Mouse (Mus musculus): ENCODE measurements around the gene Adgra1.
A peak's percentile ranks its signal among the peaks of the same experiment; 100 is the strongest.

Adgra1 gene

DNA sequence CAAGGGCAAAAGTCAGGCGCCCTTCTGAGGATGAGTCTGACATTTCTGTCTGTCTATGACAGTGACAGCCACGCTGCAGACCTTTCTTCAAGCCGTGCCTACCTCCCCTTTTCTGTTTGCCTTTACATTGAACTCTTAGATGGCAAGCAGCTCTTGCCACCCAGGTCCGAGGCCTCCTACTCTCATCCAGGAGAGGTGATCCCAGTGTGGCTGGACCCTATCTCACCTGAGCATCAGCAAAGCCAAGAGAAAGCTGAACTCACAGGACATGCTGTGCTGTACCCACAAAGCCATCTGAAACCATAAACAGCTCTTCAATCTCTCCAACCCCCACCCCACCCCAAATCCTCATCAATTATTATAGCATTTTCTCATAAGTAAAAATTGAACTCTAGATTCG lies 16.7 kb downstream of the Adgra1 start:
- DNase-seq = no peak

DNA sequence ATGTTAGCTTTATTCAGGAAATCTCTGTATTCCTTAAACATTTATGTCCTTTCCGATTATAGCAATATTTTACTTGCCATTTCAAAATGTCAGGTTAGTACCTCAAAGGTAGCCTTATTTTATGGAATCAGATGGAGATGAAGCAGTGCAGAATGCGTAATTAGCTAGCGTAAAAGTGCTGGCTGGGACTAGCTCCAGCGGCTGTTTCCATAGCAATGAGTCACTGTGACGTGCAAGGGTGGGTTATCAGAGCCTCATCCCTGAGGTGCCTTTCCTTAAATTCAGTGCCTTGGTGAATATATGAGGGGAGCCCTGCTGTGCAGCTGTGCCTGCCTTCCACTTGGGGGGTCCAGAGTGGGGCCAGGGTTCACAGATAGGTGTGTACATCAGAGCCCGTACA lies 17.1 kb downstream of the Adgra1 start:
- no peak for DNase-seq

DNA sequence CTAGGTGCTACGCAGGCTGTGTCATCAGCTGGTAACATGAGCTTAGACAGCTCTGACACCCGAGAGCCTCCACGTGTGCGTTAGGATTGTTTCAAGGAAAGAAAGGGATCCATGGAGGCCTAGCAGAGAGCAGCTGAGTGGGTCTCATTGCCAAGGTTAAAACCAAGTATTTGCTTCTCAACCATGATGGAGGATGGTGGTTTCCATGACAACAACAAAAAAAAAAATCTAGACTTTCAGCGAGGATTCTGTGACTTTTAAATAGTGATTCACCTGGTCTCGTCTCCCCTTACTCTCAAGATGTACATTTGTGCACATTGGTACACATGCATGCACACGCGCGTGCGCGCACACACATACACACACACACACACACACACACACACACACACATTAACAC lies 21.3 kb downstream of the Adgra1 start:
- DNase-seq = no peak

DNA sequence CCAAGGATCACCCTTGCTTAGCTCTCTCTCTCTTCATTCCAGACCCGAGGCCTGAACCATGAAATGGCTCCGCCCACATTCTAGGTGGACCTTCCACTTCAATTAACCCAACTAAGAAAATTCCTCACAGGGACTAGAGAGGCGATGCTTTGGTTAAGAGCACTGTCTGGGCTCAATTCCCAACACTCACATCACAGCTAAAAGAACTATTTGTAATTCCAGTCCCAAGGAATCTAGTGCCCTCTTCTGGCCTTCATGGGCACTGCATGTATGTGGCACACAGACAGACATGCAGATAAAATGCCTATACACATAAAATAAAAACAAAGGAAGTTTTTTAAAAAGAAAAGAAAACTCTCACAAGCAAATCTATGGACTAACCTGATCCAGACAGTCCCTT lies 27.4 kb downstream of the Adgra1 start:
- peak; percentile 69 for DNase-seq

DNA sequence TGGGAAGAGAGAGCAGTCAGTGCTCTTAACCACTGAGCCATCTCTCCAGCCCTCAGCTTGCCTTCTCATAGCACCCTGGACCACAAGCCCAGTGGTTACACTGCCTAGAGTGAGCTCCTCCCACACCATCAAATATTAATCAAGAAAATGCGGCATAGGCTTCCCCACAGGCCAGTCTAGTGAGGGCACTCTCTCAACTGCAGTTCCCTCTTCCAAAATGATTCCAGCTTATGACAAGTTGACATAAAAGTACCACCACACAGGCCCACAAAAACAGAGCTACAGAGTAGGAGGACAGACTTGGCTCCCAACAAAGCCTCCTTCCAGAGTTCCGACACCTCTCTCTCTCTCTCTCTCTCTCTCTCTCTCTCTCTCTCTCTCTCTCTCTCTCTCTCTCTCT lies 29.1 kb downstream of the Adgra1 start:
- DNase-seq = no peak

DNA sequence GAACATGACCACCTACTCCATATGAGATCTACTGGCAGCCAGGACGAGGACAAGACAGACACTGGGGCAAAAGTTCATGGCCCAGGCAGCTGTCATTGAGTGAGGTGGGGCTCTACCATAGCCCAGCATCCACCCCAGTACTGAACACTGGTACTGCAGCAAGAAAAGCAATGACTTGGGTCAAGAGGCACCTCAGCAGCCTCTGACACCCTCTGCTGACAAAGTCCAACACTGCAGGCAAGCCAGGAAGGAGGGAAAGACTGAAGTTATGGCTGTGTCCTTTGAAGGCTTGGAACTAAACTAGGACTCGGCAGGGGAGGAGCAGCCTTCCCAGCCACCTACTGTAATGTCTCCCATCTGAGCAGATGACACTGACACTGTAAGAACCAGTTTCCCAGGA lies 30.3 kb downstream of the Adgra1 start:
- no peak for DNase-seq

DNA sequence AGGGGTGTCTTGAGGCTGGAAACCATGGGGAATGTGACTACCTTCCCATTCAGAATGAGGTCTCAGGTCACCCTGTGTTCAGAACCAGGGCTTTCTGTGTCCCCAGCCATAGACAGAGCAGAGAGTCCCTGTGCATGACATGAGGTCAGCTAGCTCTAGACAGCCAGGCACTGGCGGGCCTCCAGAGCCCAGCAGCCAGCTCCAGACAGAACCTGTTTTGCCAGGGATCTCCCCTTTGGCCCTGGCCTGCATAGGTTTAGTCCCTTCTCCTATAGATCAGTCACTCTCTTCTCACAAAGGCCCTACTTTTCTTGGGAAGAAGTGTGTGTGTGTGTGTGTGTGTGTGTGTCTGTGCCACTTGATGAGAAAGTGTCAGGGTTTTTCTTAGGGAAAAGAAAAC lies 30.9 kb downstream of the Adgra1 start:
- DNase-seq = no peak

DNA sequence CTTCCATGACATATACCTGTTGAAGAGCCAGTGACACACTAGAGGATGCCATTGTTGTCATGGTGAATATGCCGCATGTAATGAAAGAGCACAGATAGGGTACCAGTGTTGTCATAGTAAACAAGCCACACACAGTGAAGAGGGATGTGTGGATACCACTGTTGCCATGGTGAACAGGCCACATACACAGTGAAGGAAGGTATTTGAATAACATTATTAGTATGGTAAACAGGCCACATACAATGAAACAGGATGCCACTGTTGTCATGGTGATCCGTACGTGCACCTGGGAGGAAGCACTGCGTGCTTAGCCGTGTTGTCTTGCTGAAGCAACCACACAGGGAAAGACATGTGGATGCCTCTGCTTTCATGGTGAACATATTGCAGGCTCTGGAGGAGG lies 37.0 kb downstream of the Adgra1 start:
- DNase-seq = no peak

DNA sequence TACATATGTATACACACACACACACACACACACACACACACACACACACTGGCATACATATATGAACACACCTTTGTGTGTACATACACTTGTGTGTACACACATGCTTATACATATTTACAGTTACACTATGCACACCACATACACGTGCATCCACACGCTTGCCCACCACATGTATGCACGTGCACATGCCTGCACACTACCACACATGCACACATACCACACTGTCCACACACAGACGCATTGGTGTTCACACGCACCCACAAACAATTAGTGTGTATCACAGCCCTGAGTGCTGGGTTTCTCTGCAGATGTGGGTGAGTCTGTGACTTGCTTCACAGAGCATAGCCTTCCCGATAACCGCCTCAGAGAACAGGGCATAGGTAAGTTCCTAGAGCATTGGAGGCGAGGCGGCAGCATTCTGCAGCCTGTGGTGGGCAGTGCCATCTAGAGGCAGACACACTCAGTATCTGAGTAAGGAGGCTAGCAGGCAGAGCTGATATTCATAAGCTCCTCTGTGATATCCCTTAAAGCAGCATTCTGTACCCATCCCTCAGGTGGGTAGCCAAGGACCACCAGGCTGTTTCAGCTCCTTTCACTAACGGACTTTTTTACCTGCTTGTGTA lies 43.3 kb downstream of the Adgra1 start:
- DNase-seq = peak; percentile 49

DNA sequence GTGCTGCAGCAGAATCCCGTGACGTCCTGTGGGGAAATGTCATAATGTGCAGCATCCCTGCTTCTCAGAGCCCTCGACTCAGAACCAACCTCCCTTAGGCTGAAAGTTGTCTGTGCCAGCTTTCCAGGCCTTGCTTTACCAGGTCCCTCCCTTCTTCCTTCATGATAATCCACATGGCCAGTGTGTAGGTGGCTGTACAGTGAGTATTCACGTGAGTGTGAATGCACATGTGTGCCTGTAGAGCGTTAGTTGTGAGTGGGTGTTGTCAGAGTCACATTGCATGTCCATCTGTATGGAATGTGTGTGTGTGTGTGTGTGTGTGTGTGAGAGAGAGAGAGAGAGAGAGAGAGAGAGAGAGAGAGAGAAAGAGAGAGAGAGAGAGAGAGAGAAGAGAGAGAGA lies 44.1 kb downstream of the Adgra1 start:
- DNase-seq = no peak

DNA sequence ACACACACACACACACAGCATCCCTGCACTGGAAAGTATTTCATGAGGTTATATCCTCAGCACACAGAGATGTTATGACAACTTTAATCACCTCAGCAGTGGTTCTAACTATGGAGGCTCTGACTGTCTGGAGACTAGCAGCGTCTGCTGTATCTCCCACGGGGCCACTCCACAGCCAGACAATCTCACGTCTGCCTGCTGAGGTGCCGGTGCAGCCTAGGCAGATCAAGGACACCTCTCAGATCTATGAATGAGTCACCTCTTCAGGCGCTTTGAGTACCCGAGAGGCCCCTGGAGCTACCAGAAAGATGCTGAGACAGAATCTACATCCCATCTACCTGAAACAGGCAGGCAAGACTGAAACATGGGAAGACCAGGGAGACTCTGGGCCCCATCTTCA lies 44.6 kb downstream of the Adgra1 start:
- DNase-seq = no peak

DNA sequence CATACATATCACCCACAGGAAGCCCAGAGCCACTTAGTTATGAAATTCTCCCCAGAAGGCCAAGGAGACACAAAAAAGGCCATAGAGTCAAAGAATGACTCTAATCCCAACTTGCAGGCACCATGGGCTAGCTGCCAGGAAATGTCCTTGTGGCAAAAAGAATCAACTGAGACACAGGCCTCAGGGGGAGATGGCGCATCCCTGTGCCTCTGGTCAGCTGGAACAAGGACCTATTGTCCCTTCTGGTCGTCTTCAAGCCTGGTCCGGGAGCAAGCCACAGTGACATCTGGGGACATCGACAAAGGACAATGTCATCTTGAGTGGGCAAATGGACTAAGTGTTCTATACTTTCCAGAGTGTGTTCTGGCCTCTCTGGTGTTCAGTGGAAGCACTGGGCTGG lies 49.6 kb downstream of the Adgra1 start:
- no peak for DNase-seq

DNA sequence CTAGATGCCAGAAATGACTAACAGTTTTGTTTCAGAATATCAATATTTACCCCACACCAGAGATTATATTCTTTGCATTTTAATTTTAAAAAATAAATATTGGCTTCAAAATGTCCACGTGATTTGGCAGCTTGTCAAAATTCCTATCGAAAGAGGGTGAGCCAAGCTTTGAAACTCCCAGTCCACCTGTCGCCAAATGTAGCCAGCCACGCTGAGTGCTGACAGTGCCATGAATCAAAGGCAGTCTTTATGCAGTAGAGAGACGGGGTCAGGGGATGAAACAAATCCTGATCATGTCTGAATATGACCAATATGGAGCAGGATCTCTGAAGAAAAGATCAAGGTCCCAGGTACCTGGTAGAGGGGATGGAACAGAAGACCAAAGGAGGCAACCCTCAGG lies 57.8 kb downstream of the Adgra1 start:
- DNase-seq = no peak

DNA sequence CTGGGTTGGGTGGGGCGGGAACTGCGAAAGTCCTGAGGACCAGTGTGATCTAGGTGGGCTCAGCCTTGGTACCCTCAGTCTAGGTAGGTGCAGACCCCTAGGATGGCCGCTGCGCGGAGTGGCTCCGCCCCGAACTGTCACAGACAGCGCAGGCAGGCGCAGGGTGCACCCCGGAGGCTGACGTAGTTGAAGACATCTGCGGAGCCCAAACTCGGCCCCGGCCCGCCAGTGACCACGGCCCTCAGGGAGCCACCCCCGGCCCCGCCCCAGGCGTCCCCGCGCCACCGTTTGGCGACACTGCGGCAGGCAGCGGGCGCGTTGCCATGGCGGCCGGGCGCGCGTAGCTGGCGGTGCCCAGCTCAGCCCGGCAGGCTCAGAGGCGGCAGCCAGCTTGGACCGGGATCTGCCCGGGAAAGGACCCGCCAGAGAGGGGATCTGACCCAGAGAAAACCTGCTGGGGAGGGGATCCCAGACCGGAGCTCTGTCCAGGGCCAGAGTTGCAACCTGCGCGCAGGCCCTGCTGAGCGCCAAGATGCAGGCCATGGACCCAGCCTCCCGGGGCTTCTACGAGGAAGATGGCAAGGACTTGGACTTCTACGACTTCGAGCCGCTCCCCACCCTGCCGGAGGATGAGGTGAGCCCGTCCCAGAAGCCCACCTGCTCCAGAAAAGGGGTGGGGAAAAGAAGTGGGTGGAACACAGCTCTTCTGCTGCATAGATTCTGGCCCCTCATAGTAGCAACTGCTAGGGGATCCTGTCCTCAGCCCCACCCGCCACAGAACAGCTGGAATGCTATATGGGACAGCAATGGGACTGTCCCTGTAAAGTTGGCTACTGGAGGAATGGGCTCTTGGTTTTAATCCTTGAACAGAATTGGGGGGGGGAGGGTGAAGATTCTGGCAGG lies 60.9 kb downstream of the Adgra1 start, which contains the start of gene Kndc1:
Gene Kndc1, plus strand, starts transcription at position 42 of the 903 bp plus-strand sequence.
- DNase-seq = peak; percentile 84

DNA sequence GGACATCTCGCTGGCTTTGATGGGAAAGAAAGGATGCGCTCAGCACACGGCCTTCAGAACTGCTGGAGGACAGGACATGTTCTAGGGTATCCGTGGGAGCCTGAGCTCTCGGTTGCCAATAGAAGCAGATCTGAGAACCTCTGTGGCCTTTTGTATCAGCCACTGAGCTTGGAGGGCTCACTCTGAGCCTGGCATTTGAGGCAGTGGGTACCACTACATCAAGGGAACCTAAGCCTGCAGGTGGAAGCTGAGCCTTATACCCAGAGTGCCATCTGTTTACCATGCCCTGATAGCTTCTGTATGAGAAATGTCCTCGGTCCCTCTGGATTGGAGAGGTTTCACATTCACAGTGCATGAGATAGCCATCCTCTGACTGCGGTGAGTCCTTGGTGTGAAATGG lies 62.3 kb downstream of the Adgra1 start:
- DNase-seq = no peak

DNA sequence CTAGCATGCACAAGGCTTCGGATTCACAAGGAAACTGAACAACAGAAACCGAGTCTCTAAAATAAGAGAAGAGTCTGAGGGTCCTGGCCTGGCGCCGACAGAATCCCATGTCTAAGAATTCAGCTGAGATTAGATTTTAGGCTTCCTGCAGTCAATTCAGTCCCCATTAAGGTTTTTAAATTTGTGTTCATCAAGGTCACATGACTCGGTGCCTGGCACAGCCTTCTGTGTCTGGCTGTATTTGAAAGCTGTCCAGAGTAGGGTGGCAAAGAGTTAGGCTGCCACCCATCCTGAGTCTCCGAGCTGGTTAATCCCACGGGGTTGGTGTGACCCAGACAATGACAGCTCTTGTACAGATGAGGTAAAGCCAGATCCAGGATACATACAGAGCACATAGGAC lies 62.8 kb downstream of the Adgra1 start:
- DNase-seq = no peak

DNA sequence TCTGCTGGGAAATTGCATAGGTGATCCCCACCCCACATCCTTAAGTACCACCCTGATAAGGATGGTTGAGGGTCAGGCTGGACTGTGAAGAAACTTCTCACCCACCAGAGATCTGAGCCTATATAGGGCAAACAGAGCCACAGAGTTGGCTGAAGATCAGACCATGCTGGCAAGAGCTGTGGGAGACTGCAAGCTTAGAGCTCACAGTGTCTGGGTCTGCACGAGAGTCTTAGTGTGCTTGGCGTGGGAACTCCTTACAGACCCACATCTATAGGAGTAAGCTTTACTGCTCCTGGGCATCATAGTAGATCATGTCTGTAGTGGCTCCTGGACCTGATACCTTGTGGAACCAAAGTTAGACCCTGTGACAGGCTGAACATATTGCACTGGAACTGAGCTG lies 64.6 kb downstream of the Adgra1 start:
- DNase-seq = peak; percentile 54

DNA sequence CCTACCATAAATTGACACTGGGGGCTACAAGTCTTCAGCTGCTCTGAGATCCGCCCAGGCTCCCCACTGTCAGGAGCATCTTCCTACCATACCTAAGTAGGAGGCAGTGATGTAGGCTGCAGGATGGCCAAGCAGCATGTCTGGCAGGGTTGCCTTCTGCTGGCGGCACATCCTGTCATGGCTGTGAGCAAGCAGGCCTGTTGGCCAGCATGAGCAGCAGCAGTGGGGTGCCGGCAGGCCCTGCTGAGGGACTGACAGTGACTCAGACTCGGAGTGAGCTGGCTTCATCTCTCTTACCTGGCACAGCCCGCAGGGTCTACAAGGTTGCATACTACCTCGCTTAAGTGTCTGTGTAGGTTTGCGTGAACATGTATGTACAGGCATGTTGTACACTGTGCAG lies 65.5 kb downstream of the Adgra1 start:
- DNase-seq = peak; percentile 83

DNA sequence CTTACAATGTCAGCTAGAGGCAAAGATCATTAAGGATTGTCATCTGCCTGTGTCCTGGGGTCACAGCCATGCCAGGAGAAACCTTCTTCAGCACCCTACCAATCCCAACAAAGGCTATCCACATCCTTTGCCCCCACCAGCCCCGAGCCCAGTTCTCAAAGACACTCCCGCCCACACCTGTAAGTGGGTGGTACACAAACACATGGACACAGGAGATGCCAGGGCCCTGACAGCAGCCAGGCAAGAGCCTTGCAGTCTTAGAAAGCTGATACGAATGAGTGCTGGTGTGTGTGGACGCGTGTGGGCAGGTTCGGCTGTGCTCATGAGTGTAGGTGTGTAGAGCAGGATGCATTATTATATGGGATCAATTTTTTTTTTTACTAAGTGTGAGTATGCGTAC lies 66.5 kb downstream of the Adgra1 start:
- DNase-seq = no peak

DNA sequence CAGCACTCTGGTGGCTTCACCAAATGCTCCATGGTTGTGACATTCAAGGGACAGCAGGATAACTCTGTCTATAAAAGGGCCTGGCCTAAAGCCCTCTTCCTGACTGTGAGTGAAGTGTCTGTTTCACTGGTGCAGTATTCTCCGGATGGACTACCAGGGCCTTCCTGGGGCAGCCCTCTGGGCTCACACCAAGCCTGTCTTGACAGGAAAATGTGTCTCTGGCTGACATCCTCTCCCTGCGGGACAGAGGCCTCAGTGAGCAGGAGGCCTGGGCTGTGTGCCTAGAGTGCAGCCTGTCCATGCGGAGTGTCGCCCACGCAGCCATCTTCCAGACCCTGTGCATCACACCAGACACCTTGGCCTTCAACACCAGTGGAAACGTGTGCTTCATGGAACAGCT lies 66.9 kb downstream of the Adgra1 start:
- peak; percentile 85 for DNase-seq

DNA sequence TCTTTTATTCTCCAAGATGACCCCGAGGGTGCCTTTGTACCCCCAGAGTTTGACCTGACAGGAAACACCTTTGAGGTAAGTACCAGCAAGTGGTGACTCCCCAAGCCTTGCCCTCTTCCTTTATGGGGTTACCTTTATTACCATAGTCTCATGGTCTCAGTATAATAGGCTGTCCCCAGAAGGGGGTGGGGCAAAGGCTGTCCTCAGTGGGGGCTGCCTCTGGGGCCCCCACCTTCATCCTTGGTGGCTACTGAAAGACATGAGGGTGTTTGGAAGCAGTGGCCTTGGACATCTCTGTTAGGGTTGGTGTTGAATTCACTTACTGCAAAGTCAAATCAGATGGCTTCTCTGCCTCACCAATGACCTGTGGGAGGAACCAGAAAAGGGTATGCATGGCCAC lies 68.0 kb downstream of the Adgra1 start:
- DNase-seq = no peak

DNA sequence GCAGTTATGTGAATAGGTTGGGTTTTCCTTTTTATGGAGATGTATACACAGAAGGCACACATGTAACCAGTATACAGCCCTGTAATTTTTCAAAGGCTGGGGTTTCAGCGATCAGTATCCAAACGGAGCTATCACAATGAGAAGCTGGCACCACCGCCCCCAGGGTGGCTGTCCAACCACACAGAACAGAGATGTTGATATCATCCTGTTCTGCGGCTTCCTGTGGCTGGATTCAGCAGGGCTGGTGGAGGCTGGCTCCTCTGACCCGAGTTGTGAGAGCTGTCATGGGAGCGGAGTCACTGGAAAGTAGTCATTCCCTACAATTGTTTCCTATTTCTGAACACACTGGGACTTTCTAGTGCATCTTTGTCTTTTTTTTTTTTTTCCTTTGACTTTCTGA lies 71.3 kb downstream of the Adgra1 start:
- no peak for DNase-seq

DNA sequence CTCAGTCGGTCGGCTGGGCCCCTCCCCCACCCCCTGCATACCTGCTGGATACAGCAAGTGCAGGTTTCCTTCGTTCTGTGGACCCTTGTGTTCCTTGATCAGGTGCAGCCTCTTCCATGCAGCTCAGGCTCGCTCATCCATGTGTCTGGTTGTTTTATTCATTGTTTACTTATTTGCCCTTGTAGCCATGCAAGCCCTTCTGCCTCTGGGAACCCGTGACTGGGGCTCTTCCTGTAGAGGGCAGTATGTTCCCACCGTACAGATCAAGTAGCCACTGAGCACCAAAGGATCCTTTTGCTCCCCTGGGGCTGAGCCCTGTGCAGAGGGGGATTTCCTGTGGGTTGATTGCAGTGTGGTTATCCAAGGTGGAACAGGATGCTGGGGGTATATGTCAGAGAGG lies 71.7 kb downstream of the Adgra1 start:
- no peak for DNase-seq

DNA sequence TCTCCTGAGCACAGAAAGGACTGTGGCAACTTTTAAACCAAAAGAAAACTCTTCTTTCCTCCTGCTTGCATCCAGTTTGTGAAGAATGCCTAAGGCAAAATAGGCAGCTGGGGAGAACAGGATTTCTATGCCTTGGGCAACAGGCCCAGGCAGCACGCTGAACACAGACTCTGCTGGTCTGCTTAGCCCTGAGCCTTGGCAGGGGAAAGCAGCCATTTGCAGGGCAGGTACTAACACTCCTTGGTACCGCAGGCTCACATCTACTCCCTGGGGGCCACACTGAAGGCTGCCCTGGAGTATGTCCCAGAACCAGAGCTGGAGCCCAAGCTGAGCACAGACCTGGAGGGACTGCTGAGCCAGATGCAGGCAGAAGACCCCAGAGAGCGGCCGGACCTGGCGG lies 74.2 kb downstream of the Adgra1 start:
- no peak for DNase-seq

DNA sequence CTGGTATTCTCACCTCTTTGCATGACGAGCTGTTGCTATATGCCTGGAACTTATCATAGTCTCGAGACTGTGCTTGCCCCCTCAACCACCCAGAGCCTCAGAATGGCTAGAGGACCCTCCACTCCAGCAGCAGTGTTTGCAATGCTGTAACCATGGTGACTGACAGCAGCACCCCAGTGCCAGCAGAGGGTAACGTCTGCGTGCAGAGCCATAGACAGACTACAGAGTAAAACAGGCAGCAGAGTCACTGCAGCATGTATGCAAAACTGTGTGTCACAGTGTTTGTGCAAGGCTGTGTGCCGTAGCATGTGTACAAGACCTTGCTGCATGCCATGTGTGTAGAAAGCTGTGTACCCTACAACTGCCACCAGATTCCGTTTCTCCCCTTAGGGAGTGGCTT lies 75.5 kb downstream of the Adgra1 start:
- no peak for DNase-seq
